Mouse (Mus musculus): ENCODE measurements at regions not wholly inside any gene's neighbourhood (a gene's known extent, or its start where the extent isn't known, plus 50 kb on each side); places are given as distances from the start of the nearest gene placed in this dataset.

- DNase-seq (ENCODE audit: low spot score), result no peak
Measured at GRCm38 (mm10) chr2:11362205-11362994, 190.5 kb downstream of the Prkcq start.

- no peak for DNase-seq (ENCODE audit: low spot score)
Measured at GRCm38 (mm10) chr2:11359280-11359679, 187.4 kb downstream of the Prkcq start.

DNA sequence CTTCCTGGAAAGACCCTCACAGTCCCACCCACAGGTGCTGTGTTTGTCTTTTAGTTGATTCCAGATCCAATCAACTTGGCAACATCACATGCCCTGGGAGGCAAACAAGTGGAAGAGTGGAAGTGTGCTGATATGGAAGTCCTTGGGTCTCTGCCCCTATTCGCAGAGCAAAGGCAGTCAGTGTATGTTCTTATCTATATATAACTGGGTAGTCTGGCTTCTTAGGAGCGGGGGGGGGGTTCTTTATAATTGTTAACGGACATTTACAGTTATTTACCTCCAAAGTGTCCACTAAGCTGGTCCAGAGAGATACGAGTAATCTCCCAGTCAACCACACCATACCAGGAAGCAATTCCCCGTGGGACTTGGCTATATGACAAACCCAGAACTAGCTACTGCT, 184.8 kb downstream of the Prkcq start:
- DNase-seq (ENCODE audit: low spot score), result no peak

DNA sequence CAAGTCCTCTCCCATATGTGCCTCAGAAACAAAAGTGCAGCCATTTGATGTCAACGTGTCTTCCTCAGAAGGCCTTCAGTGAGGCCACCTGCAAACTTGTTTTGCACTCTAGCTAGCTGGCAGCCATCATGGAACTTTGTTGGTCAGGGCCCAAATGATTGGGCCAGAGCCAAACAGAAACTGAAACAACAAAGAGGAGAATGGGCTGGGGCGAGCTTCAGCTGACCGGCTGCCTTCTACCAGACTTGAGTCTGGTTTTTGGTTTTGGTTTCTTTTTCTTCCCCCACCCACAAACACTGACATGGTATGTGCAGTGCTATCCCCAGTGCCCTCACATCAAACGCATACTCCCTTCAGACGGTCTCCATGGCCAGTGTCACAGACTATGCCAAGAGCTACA, 183.7 kb downstream of the Prkcq start:
- no peak for DNase-seq (ENCODE audit: low spot score)

Data from yolk sac, embryonic 10.5 days (tissue).